Mouse (Mus musculus): ENCODE results near the gene Slc50a1. TPM values are rescaled to one million over a fixed set of nuclear protein-coding genes. Genes with fewer than 3 reads are reported as not detected.

The Slc50a1 gene
- polyA plus RNA-seq, 1 experiment from 2014 or later = 60.2 TPM

GRCm38 (mm10) chr3:89233562-89234110, 36.7 kb downstream of the Slc50a1 start:
- Histone ChIP-seq H3K27me3 (ENCODE audit: insufficient read depth, low read length) (no peaks in the 10 kb centered on the region), H3K27ac (ENCODE audit: low read depth) (peak overlapping the region; percentile 88), H3K4me3 (ENCODE audit: low read depth, low read length) (no peak overlapping the region), H3K4me2 (peak overlapping the region; percentile 49), H3K9ac (no peak overlapping the region), H3K36me3 (ENCODE audit: insufficient read depth) (0 out of 2 replicates have a peak, but pooled peaks cover 3% of the 10 kb centered on the region), H3K9me3 (ENCODE audit: low read depth, low read length) (no peaks in the 10 kb centered on the region), H3K4me1 (ENCODE audit: insufficient read depth) (peaks cover 15% of the 10 kb centered on the region)
- no peak for TF ChIP-seq CTCF (IDR thresholded peaks at IDR 0.05; ENCODE audit: low read depth)
- 52% methylated on average over 14 of the region's 14 CpGs for WGBS
- peak; percentile 21; the same call in 1 of the 2 replicates for ATAC-seq (ENCODE audit: insufficient read depth)
- DNase-seq = peak; percentile 28

- DNase-seq (peak; percentile 7), ATAC-seq (ENCODE audit: insufficient read depth) (no peak)
- Histone ChIP-seq H3K9me3 (ENCODE audit: low read depth, low read length) (no peaks in the 10 kb centered on the region), H3K4me2 (peak overlapping the region; percentile 49), H3K36me3 (ENCODE audit: insufficient read depth) (0 out of 2 replicates have a peak, but pooled peaks cover 3% of the 10 kb centered on the region), H3K4me3 (ENCODE audit: low read depth, low read length) (no peak overlapping the region), H3K9ac (no peak overlapping the region), H3K27me3 (ENCODE audit: insufficient read depth, low read length) (no peaks in the 10 kb centered on the region), H3K4me1 (ENCODE audit: insufficient read depth) (peaks cover 20% of the 10 kb centered on the region), H3K27ac (ENCODE audit: low read depth) (peak overlapping the region; percentile 88)
- WGBS = 46% methylated on average over 6 of the region's 6 CpGs
- TF ChIP-seq CTCF (IDR thresholded peaks at IDR 0.05; ENCODE audit: low read depth) = no peak
These were observed 37.8 kb downstream of the Slc50a1 start for GRCm38 (mm10) chr3:89232614-89233013.

DNA sequence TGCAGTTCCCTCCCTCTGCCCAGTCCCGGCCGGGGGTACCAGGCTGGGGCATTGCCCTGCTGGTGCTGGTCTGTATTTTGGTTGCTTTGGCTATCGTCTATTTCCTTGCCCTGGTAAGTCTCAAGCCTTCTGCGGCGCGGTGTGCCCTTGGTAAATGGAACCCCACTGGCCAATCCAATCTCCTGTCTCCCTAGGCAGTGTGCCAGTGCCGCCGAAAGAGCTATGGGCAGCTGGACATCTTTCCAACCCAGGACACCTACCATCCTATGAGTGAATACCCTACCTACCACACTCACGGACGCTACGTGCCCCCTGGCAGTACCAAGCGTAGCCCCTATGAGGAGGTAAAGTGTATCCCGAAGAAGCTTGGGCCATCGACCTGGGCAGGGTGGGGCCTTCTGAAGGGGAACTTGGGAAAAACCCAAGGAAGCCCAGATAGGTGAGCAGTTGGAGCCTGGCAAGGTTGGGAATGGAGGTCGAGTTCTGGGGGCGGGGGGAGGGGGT, 38.5 kb downstream of the Slc50a1 start:
- Histone ChIP-seq H3K27me3 (ENCODE audit: insufficient read depth, low read length) (no peaks in the 10 kb centered on the region), H3K9ac (no peak overlapping the region), H3K9me3 (ENCODE audit: low read depth, low read length) (no peaks in the 10 kb centered on the region), H3K4me2 (peak overlapping the region; percentile 49), H3K4me3 (ENCODE audit: low read depth, low read length) (no peak overlapping the region), H3K36me3 (ENCODE audit: insufficient read depth) (0 out of 2 replicates have a peak, but pooled peaks cover 3% of the 10 kb centered on the region), H3K4me1 (ENCODE audit: insufficient read depth) (peaks cover 23% of the 10 kb centered on the region), H3K27ac (ENCODE audit: low read depth) (peak overlapping the region; percentile 46; the same call in 1 of the 2 replicates)
- 66% methylated on average over 16 of the region's 16 CpGs for WGBS
- DNase-seq (no peak), ATAC-seq (ENCODE audit: insufficient read depth) (no peak)
- TF ChIP-seq CTCF (IDR thresholded peaks at IDR 0.05; ENCODE audit: low read depth) = no peak

GRCm38 (mm10) chr3:89231345-89231744, 39.0 kb downstream of the Slc50a1 start:
- H3K4me3 ChIP-seq (ENCODE audit: low read depth, low read length) = no peak overlapping the region
- ATAC-seq (ENCODE audit: insufficient read depth) = no peak
- no peak for TF ChIP-seq CTCF (IDR thresholded peaks at IDR 0.05; ENCODE audit: low read depth)
- 0 out of 2 replicates have a peak, but pooled peaks cover 3% of the 10 kb centered on the region for H3K36me3 ChIP-seq (ENCODE audit: insufficient read depth)
- no peak overlapping the region for H3K9ac ChIP-seq
- DNase-seq = no peak
- H3K27me3 ChIP-seq (ENCODE audit: insufficient read depth, low read length) = no peaks in the 10 kb centered on the region
- peak overlapping the region; percentile 49 for H3K4me2 ChIP-seq
- H3K4me1 ChIP-seq (ENCODE audit: insufficient read depth) = peaks cover 23% of the 10 kb centered on the region
- H3K27ac ChIP-seq (ENCODE audit: low read depth) = 0 out of 2 replicates have a peak overlapping the region, but pooled peaks have one; percentile 46
- H3K9me3 ChIP-seq (ENCODE audit: low read depth, low read length) = no peaks in the 10 kb centered on the region
- WGBS = 45% methylated on average over 7 of the region's 7 CpGs

DNA sequence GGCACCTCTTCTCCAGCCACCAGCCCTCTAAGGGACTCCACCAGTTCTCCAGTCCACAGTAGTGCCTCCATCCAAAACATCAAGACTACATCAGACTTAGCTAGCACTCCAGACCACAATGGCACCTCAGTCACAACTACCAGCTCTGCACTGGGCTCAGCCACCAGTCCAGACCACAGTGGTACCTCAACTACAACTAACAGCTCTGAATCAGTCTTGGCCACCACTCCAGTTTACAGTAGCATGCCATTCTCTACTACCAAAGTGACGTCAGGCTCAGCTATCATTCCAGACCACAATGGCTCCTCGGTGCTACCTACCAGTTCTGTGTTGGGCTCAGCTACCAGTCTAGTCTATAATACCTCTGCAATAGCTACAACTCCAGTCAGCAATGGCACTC, 39.8 kb downstream of the Slc50a1 start:
- H3K9me3 ChIP-seq (ENCODE audit: low read depth, low read length) = no peaks in the 10 kb centered on the region
- no peak overlapping the region for H3K4me3 ChIP-seq (ENCODE audit: low read depth, low read length)
- ATAC-seq (ENCODE audit: insufficient read depth) (no peak), DNase-seq (no peak)
- peak overlapping the region; percentile 86; the same call in 1 of the 2 replicates for H3K4me2 ChIP-seq
- H3K27ac ChIP-seq (ENCODE audit: low read depth) = no peak overlapping the region
- no peak overlapping the region for H3K9ac ChIP-seq
- TF ChIP-seq CTCF (IDR thresholded peaks at IDR 0.05; ENCODE audit: low read depth) = no peak
- H3K36me3 ChIP-seq (ENCODE audit: insufficient read depth) = 0 out of 2 replicates have a peak, but pooled peaks cover 3% of the 10 kb centered on the region
- peaks cover 23% of the 10 kb centered on the region for H3K4me1 ChIP-seq (ENCODE audit: insufficient read depth)
- WGBS = 85% methylated on average over 2 of the region's 2 CpGs
- no peaks in the 10 kb centered on the region for H3K27me3 ChIP-seq (ENCODE audit: insufficient read depth, low read length)

DNA sequence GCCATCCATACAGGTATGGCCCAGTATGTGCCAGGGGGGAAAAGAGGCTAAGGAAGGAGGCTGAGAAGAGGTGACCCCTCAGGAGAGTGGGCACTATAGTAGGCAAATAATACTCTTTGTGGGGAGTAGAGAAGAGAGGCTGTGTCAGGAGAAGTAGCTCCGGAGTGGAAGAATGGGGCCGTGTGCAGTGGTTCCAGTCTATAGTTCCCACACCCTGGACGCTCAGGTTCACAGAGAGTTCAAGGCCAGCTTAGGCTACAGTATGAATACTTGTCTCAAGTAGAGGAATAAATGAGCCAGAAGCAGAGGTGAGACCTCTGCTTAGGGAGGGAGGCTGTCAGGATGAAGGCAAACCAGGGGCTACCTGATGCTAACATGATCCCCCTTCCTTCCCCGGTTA, 41.1 kb downstream of the Slc50a1 start:
- peak overlapping the region; percentile 14 for H3K4me3 ChIP-seq (ENCODE audit: low read depth, low read length)
- H3K9me3 ChIP-seq (ENCODE audit: low read depth, low read length) = no peaks in the 10 kb centered on the region
- H3K4me2 ChIP-seq = peak overlapping the region; percentile 86
- H3K4me1 ChIP-seq (ENCODE audit: insufficient read depth) = peaks cover 26% of the 10 kb centered on the region
- peak; percentile 57 for DNase-seq
- ATAC-seq (ENCODE audit: insufficient read depth) = no peak
- TF ChIP-seq CTCF (IDR thresholded peaks at IDR 0.05; ENCODE audit: low read depth) = no peak
- H3K9ac ChIP-seq = no peak overlapping the region
- no peaks in the 10 kb centered on the region for H3K27me3 ChIP-seq (ENCODE audit: insufficient read depth, low read length)
- peaks cover 3% of the 10 kb centered on the region; the same call in 1 of the 2 replicates for H3K36me3 ChIP-seq (ENCODE audit: insufficient read depth)
- WGBS = 43% methylated on average over 4 of the region's 4 CpGs
- H3K27ac ChIP-seq (ENCODE audit: low read depth) = peak overlapping the region; percentile 81; the same call in 1 of the 2 replicates

DNA sequence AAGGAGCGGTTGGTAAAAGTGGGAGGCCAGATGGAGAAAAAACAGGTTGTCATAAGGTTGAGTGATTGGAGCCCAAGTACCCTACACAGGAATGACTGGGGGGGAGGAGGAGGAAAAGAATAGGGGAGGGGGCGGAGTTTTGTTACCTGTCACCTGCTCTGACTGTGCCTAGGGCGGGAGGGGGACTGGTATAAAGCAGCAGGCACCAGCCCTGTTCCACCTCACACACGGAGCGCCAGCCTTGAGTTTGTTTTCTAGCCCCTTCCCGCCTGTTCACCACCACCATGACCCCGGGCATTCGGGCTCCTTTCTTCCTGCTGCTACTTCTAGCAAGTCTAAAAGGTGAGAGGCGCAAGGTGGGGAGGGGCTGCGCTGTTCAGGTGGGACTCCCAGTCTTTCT, 41.5 kb downstream of the Slc50a1 start, which contains the start of gene Muc1:
Muc1 (plus strand) TSS at position 222 of the 400 bp plus-strand sequence.
- peak within 1 kb of the TSS; percentile 45 for H3K4me3 ChIP-seq (ENCODE audit: low read depth, low read length)
- H3K27me3 ChIP-seq (ENCODE audit: insufficient read depth, low read length) = no peaks in the 10 kb centered on the region
- ATAC-seq (ENCODE audit: insufficient read depth) (0 out of 2 replicates have a peak, but pooled peaks have one; percentile 5), DNase-seq (peak; percentile 23)
- peak within 1 kb of the TSS; percentile 81 for H3K27ac ChIP-seq (ENCODE audit: low read depth)
- TF ChIP-seq CTCF (IDR thresholded peaks at IDR 0.05; ENCODE audit: low read depth) = no peak
- peaks cover 5% of the 10 kb centered on the region; the same call in 1 of the 2 replicates for H3K36me3 ChIP-seq (ENCODE audit: insufficient read depth)
- H3K9ac ChIP-seq = peak within 1 kb of the TSS; percentile 48
- H3K4me2 ChIP-seq = peak within 1 kb of the TSS; percentile 86
- H3K9me3 ChIP-seq (ENCODE audit: low read depth, low read length) = no peaks in the 10 kb centered on the region
- peaks cover 25% of the 10 kb centered on the region for H3K4me1 ChIP-seq (ENCODE audit: insufficient read depth)
- 17% methylated on average over 10 of the region's 10 CpGs for WGBS
